Mouse (Mus musculus): Measurements from ENCODE around the gene Clasp1. TPM values are rescaled to one million over a fixed set of nuclear protein-coding genes. Genes with fewer than 3 reads are reported as not detected.

The Clasp1 gene
- 10 to 100 TPM; 39.7 to 44.5 TPM for total RNA-seq (2021)
- long read RNA-seq, experiment 1, full-length matches to known transcripts: 1 of 1 reads
- long read RNA-seq, experiment 1, partial matches to known transcripts: 0 of 1 reads
- long read RNA-seq, experiment 1, other reads (novel, unspliced or antisense): 0 of 1 reads
- long read RNA-seq, experiment 2, full-length matches to known transcripts: 1 of 2 reads
- long read RNA-seq, experiment 2, partial matches to known transcripts: 1 of 2 reads
- long read RNA-seq, experiment 2, other reads (novel, unspliced or antisense): 0 of 2 reads

- DNase-seq: peak; percentile 95
These were observed at the start of gene Clasp1 for GRCm38 (mm10) chr1:118388757-118389453. Gene Clasp1 (plus strand): TSS chr1:118389058.

GRCm38 (mm10) chr1:118343649-118344435 lies 45.0 kb upstream of the Clasp1 start:
- DNase-seq: no peak

- DNase-seq: no peak
These were observed 38.9 kb upstream of the Clasp1 start for GRCm38 (mm10) chr1:118349922-118350321.

GRCm38 (mm10) chr1:118359071-118359761 lies 29.6 kb upstream of the Clasp1 start:
- DNase-seq: no peak

- DNase-seq: no peak
These were observed 20.9 kb upstream of the Clasp1 start for GRCm38 (mm10) chr1:118367970-118368369.

GRCm38 (mm10) chr1:118368721-118369461 lies 20.0 kb upstream of the Clasp1 start:
- DNase-seq: peak; percentile 20 to 35

- no peak for DNase-seq
These were observed 11.1 kb upstream of the Clasp1 start for GRCm38 (mm10) chr1:118377784-118378183.

- DNase-seq: peak in 1 of 2 experiments; percentile 10
These were observed 8.6 kb upstream of the Clasp1 start for GRCm38 (mm10) chr1:118380105-118380786.

- peak; percentile 83 to 86 for DNase-seq
These were observed 616 bp upstream of the Clasp1 start for GRCm38 (mm10) chr1:118388127-118388756.

- DNase-seq: peak; percentile 10 to 26
These were observed 802 bp downstream of the Clasp1 start for GRCm38 (mm10) chr1:118389454-118390265.

- no peak for DNase-seq
These were observed 1.4 kb downstream of the Clasp1 start for GRCm38 (mm10) chr1:118390266-118390660.

GRCm38 (mm10) chr1:118390871-118391387 lies 2.1 kb downstream of the Clasp1 start:
- no peak for DNase-seq

- DNase-seq: no peak
These were observed 3.4 kb downstream of the Clasp1 start for GRCm38 (mm10) chr1:118392246-118392645.

GRCm38 (mm10) chr1:118393916-118394315 lies 5.1 kb downstream of the Clasp1 start:
- no peak for DNase-seq

GRCm38 (mm10) chr1:118397866-118398265 lies 9.0 kb downstream of the Clasp1 start:
- no peak for DNase-seq

- no peak for DNase-seq
These were observed 9.7 kb downstream of the Clasp1 start for GRCm38 (mm10) chr1:118398567-118398966.

- no peak for DNase-seq
These were observed 10.9 kb downstream of the Clasp1 start for GRCm38 (mm10) chr1:118399625-118400310.

- no peak for DNase-seq
These were observed 13.1 kb downstream of the Clasp1 start for GRCm38 (mm10) chr1:118401991-118402390.

GRCm38 (mm10) chr1:118402556-118402955 lies 13.7 kb downstream of the Clasp1 start:
- no peak for DNase-seq
